Mouse (Mus musculus): ENCODE data around the gene Acads.
A peak's percentile ranks its signal among the peaks of the same experiment; 100 is the strongest.

GRCm38 (mm10) chr5:115158040-115158983 lies 39.2 kb upstream of the Acads start, which contains the start of gene Mlec:
- no peak for TF ChIP-seq CTCF (IDR thresholded peaks at IDR 0.05; ENCODE audit: extremely low read depth, insufficient read depth, low read length)
- peak; percentile 81 for TF ChIP-seq POLR2A (IDR thresholded peaks at IDR 0.05; ENCODE audit: extremely low read depth, insufficient read depth, low read length)
